Mouse (Mus musculus): ENCODE measurements around the gene Gli3. TPM values are rescaled to one million over a fixed set of nuclear protein-coding genes. Genes with fewer than 3 reads are reported as not detected.

Gli3 gene
- polyA plus RNA-seq, 1 experiment from 2014 or later, result 0.30 TPM

GRCm38 (mm10) chr13:15641548-15641947 lies 178.5 kb downstream of the Gli3 start:
- Histone ChIP-seq H3K36me3 (ENCODE audit: control insufficient read depth, insufficient read depth) (no peaks in the 10 kb centered on the region), H3K27me3 (ENCODE audit: control insufficient read depth, insufficient read depth, low read depth, low read length) (no peaks in the 10 kb centered on the region), H3K9ac (ENCODE audit: low read depth, low read length) (no peak overlapping the region), H3K27ac (ENCODE audit: low read length) (no peak overlapping the region), H3K4me2 (ENCODE audit: low read depth, low read length) (no peak overlapping the region), H3K9me3 (replicated peaks; ENCODE audit: control insufficient read depth, low read length) (no peaks in the 10 kb centered on the region), H3K4me3 (ENCODE audit: low read depth, low read length) (no peak overlapping the region), H3K4me1 (ENCODE audit: control insufficient read depth, low read depth, low read length) (no peaks in the 10 kb centered on the region)
- WGBS (ENCODE audit: insufficient replicate concordance), result 35% methylated on average over 1 of the region's 1 CpGs
- no peak for ATAC-seq (ENCODE audit: low read depth)

- H3K4me3 ChIP-seq (ENCODE audit: low read depth, low read length), result no peak overlapping the region
- H3K27ac ChIP-seq (ENCODE audit: low read length), result no peak overlapping the region
- WGBS (ENCODE audit: insufficient replicate concordance), result 41% methylated on average over 5 of the region's 5 CpGs
- H3K27me3 ChIP-seq (ENCODE audit: control insufficient read depth, insufficient read depth, low read depth, low read length), result no peaks in the 10 kb centered on the region
- no peak overlapping the region for H3K4me2 ChIP-seq (ENCODE audit: low read depth, low read length)
- H3K36me3 ChIP-seq (ENCODE audit: control insufficient read depth, insufficient read depth), result no peaks in the 10 kb centered on the region
- no peaks in the 10 kb centered on the region for H3K4me1 ChIP-seq (ENCODE audit: control insufficient read depth, low read depth, low read length)
- ATAC-seq (ENCODE audit: low read depth), result no peak
- no peaks in the 10 kb centered on the region for H3K9me3 ChIP-seq (replicated peaks; ENCODE audit: control insufficient read depth, low read length)
- no peak overlapping the region for H3K9ac ChIP-seq (ENCODE audit: low read depth, low read length)
These were observed 197.5 kb downstream of the Gli3 start for GRCm38 (mm10) chr13:15660502-15660901.

GRCm38 (mm10) chr13:15662375-15662774 lies 199.3 kb downstream of the Gli3 start:
- Histone ChIP-seq H3K9me3 (replicated peaks; ENCODE audit: control insufficient read depth, low read length) (no peaks in the 10 kb centered on the region), H3K4me3 (ENCODE audit: low read depth, low read length) (no peak overlapping the region), H3K4me2 (ENCODE audit: low read depth, low read length) (no peak overlapping the region), H3K36me3 (ENCODE audit: control insufficient read depth, insufficient read depth) (no peaks in the 10 kb centered on the region), H3K4me1 (ENCODE audit: control insufficient read depth, low read depth, low read length) (no peaks in the 10 kb centered on the region), H3K27ac (ENCODE audit: low read length) (no peak overlapping the region), H3K9ac (ENCODE audit: low read depth, low read length) (no peak overlapping the region), H3K27me3 (ENCODE audit: control insufficient read depth, insufficient read depth, low read depth, low read length) (no peaks in the 10 kb centered on the region)
- 73% methylated on average over 10 of the region's 10 CpGs for WGBS (ENCODE audit: insufficient replicate concordance)
- no peak for ATAC-seq (ENCODE audit: low read depth)

- Histone ChIP-seq H3K9ac (ENCODE audit: low read depth, low read length) (no peak overlapping the region), H3K4me3 (ENCODE audit: low read depth, low read length) (no peak overlapping the region), H3K36me3 (ENCODE audit: control insufficient read depth, insufficient read depth) (no peaks in the 10 kb centered on the region), H3K27ac (ENCODE audit: low read length) (no peak overlapping the region), H3K4me1 (ENCODE audit: control insufficient read depth, low read depth, low read length) (no peaks in the 10 kb centered on the region), H3K9me3 (replicated peaks; ENCODE audit: control insufficient read depth, low read length) (no peaks in the 10 kb centered on the region), H3K27me3 (ENCODE audit: control insufficient read depth, insufficient read depth, low read depth, low read length) (no peaks in the 10 kb centered on the region), H3K4me2 (ENCODE audit: low read depth, low read length) (no peak overlapping the region)
- 59% methylated on average over 7 of the region's 7 CpGs for WGBS (ENCODE audit: insufficient replicate concordance)
- no peak for ATAC-seq (ENCODE audit: low read depth)
These were observed 201.7 kb downstream of the Gli3 start for GRCm38 (mm10) chr13:15664580-15665201.

GRCm38 (mm10) chr13:15665514-15665913 lies 202.5 kb downstream of the Gli3 start:
- ATAC-seq (ENCODE audit: low read depth), result no peak
- Histone ChIP-seq H3K4me2 (ENCODE audit: low read depth, low read length) (no peak overlapping the region), H3K4me1 (ENCODE audit: control insufficient read depth, low read depth, low read length) (no peaks in the 10 kb centered on the region), H3K36me3 (ENCODE audit: control insufficient read depth, insufficient read depth) (no peaks in the 10 kb centered on the region), H3K27ac (ENCODE audit: low read length) (no peak overlapping the region), H3K9ac (ENCODE audit: low read depth, low read length) (no peak overlapping the region), H3K4me3 (ENCODE audit: low read depth, low read length) (no peak overlapping the region), H3K27me3 (ENCODE audit: control insufficient read depth, insufficient read depth, low read depth, low read length) (no peaks in the 10 kb centered on the region), H3K9me3 (replicated peaks; ENCODE audit: control insufficient read depth, low read length) (no peaks in the 10 kb centered on the region)
- 71% methylated on average over 8 of the region's 8 CpGs for WGBS (ENCODE audit: insufficient replicate concordance)

- no peaks in the 10 kb centered on the region for H3K4me1 ChIP-seq (ENCODE audit: control insufficient read depth, low read depth, low read length)
- no peak overlapping the region for H3K4me3 ChIP-seq (ENCODE audit: low read depth, low read length)
- WGBS (ENCODE audit: insufficient replicate concordance), result 38% methylated on average over 9 of the region's 9 CpGs
- no peaks in the 10 kb centered on the region for H3K36me3 ChIP-seq (ENCODE audit: control insufficient read depth, insufficient read depth)
- H3K4me2 ChIP-seq (ENCODE audit: low read depth, low read length), result no peak overlapping the region
- ATAC-seq (ENCODE audit: low read depth), result peak; percentile 54; the same call in 1 of the 2 replicates
- H3K27ac ChIP-seq (ENCODE audit: low read length), result no peak overlapping the region
- H3K9me3 ChIP-seq (replicated peaks; ENCODE audit: control insufficient read depth, low read length), result no peaks in the 10 kb centered on the region
- no peak overlapping the region for H3K9ac ChIP-seq (ENCODE audit: low read depth, low read length)
- H3K27me3 ChIP-seq (ENCODE audit: control insufficient read depth, insufficient read depth, low read depth, low read length), result no peaks in the 10 kb centered on the region
These were observed 207.3 kb downstream of the Gli3 start for GRCm38 (mm10) chr13:15670144-15670961.

GRCm38 (mm10) chr13:15670962-15671313 lies 207.9 kb downstream of the Gli3 start:
- WGBS (ENCODE audit: insufficient replicate concordance), result 36% methylated on average over 4 of the region's 4 CpGs
- Histone ChIP-seq H3K27ac (ENCODE audit: low read length) (no peak overlapping the region), H3K4me3 (ENCODE audit: low read depth, low read length) (no peak overlapping the region), H3K4me1 (ENCODE audit: control insufficient read depth, low read depth, low read length) (no peaks in the 10 kb centered on the region), H3K9ac (ENCODE audit: low read depth, low read length) (no peak overlapping the region), H3K9me3 (replicated peaks; ENCODE audit: control insufficient read depth, low read length) (no peaks in the 10 kb centered on the region), H3K27me3 (ENCODE audit: control insufficient read depth, insufficient read depth, low read depth, low read length) (no peaks in the 10 kb centered on the region), H3K36me3 (ENCODE audit: control insufficient read depth, insufficient read depth) (no peaks in the 10 kb centered on the region), H3K4me2 (ENCODE audit: low read depth, low read length) (no peak overlapping the region)
- no peak for ATAC-seq (ENCODE audit: low read depth)

GRCm38 (mm10) chr13:15675480-15675879 lies 212.4 kb downstream of the Gli3 start:
- H3K27me3 ChIP-seq (ENCODE audit: control insufficient read depth, insufficient read depth, low read depth, low read length), result no peaks in the 10 kb centered on the region
- ATAC-seq (ENCODE audit: low read depth), result no peak
- no peaks in the 10 kb centered on the region for H3K4me1 ChIP-seq (ENCODE audit: control insufficient read depth, low read depth, low read length)

GRCm38 (mm10) chr13:15677106-15677760 lies 214.2 kb downstream of the Gli3 start:
- H3K9me3 ChIP-seq (replicated peaks; ENCODE audit: control insufficient read depth, low read length), result no peaks in the 10 kb centered on the region
- 60% methylated on average over 4 of the region's 4 CpGs for WGBS (ENCODE audit: insufficient replicate concordance)
- H3K4me2 ChIP-seq (ENCODE audit: low read depth, low read length), result no peak overlapping the region
- no peak overlapping the region for H3K4me3 ChIP-seq (ENCODE audit: low read depth, low read length)
- H3K36me3 ChIP-seq (ENCODE audit: control insufficient read depth, insufficient read depth), result no peaks in the 10 kb centered on the region
- no peak for ATAC-seq (ENCODE audit: low read depth)
- no peaks in the 10 kb centered on the region for H3K4me1 ChIP-seq (ENCODE audit: control insufficient read depth, low read depth, low read length)
- H3K27me3 ChIP-seq (ENCODE audit: control insufficient read depth, insufficient read depth, low read depth, low read length), result no peaks in the 10 kb centered on the region
- no peak overlapping the region for H3K27ac ChIP-seq (ENCODE audit: low read length)
- H3K9ac ChIP-seq (ENCODE audit: low read depth, low read length), result no peak overlapping the region

More at GRCm38 (mm10) chr13:15675480-15675879, 212.4 kb downstream of the Gli3 start:
- Histone ChIP-seq H3K9ac (ENCODE audit: low read depth, low read length) (no peak overlapping the region), H3K4me2 (ENCODE audit: low read depth, low read length) (no peak overlapping the region), H3K9me3 (replicated peaks; ENCODE audit: control insufficient read depth, low read length) (no peaks in the 10 kb centered on the region), H3K27ac (ENCODE audit: low read length) (no peak overlapping the region), H3K4me3 (ENCODE audit: low read depth, low read length) (no peak overlapping the region), H3K36me3 (ENCODE audit: control insufficient read depth, insufficient read depth) (no peaks in the 10 kb centered on the region)

Measured in liver, embryonic 16.5 days (tissue).